Mouse (Mus musculus) adrenal gland, postnatal 25 days (tissue): ENCODE results near the gene Add3. TPM values are rescaled to one million over a fixed set of nuclear protein-coding genes. Genes with fewer than 3 reads are reported as not detected.

ENCODE experiments used
- DNase-seq: peaks from one replicate; pipeline ENCODE4 v3.0.0; 2021; ENCODE audit warnings: mixed read lengths
- total RNA-seq: library from RNA; stranded (reverse); gene quantifications from 2 replicates; pipeline ENCODE4 v1.2.3, GENCODE M21; 2021

Gene Add3
- total RNA-seq, 1 experiment from 2014 or later: 51.8 TPM

DNA sequence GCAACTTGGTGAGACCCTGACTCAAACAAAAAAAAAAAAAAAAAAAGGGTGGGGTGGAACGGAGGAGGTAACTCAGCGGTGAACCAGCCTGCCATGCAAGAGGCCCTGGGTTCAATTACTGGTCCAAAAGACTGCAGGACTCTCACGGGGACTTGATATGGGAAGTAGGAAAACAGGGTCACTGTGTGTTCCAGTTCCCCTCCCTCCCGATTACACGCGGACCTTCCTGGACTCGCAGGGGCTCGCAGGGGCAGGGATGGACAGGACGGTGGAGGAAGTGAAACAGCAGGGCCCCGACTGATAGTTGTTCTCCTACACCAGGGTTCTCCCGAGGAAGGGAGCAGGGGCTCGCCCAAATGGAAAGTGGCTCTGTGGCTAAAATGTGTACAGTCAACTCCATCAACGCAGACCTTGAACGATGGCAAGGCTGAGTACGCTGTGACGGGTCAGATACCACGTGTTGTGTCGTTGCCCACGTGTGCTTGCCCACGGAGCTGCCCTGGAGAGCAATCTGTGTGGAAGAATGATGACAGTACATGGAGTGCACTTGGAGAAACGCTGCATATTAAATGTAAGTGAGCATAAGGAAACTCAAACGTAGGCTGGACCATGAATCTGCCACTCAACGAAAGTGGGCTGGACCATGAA, 133.7 kb downstream of the Add3 start:
- no peak for DNase-seq

DNA sequence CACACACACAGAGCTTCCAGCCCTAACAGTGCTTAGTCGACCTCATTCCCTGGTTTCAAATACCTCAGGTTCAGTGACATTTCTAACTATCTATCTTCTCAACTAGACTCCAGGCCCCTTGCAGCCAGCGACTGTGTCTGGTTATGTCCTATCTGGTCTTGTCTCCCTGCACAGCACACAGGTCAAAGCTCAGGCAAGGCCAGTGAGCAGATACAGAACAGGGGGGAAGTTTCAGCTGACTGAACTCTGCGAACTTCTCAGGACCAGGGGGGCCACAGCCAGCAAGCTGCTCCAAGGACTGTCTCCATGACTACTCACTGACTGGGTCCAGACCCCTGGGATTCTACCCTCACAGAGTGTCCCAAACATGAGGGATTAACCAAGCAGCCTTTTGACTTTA, 135.0 kb downstream of the Add3 start:
- DNase-seq: no peak

DNA sequence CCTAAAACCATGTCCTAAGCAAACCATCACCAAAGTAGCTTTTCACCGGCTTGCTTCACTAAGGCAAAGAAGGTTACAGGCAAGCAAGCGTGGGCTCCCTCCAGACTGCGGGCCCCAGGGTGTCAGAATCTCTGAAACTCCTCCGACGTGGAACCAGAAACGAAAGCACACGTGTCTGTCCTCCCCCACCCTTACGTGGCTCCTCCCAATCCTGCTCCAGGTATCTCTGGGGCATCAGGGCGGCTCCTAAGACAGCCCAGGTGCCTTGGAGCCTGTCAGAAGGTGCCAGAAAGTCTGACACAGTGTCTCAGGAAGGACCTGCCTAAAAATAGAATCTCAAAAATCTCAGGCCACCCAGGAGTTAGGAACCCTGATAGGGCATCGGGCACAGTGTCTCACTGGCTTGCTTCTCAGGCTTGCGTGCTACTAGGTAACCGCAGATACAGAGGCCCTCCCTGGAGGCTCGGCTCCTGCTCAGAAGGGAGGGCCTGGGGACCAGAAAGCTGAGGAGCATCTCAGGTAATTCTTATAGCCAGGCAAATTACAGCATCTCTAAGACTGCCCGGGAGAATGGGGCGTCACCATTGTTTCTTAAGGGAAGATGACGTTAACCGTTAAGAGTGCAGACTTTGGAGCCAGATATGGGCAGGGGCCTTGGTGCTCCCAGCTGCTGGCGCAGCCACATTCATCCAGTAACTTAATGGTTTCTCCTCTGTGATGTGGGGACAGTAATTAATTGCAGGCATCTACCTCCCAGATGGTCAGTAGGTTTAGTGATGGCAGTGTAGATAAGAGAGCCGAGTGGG, 136.9 kb downstream of the Add3 start:
- no peak for DNase-seq

DNA sequence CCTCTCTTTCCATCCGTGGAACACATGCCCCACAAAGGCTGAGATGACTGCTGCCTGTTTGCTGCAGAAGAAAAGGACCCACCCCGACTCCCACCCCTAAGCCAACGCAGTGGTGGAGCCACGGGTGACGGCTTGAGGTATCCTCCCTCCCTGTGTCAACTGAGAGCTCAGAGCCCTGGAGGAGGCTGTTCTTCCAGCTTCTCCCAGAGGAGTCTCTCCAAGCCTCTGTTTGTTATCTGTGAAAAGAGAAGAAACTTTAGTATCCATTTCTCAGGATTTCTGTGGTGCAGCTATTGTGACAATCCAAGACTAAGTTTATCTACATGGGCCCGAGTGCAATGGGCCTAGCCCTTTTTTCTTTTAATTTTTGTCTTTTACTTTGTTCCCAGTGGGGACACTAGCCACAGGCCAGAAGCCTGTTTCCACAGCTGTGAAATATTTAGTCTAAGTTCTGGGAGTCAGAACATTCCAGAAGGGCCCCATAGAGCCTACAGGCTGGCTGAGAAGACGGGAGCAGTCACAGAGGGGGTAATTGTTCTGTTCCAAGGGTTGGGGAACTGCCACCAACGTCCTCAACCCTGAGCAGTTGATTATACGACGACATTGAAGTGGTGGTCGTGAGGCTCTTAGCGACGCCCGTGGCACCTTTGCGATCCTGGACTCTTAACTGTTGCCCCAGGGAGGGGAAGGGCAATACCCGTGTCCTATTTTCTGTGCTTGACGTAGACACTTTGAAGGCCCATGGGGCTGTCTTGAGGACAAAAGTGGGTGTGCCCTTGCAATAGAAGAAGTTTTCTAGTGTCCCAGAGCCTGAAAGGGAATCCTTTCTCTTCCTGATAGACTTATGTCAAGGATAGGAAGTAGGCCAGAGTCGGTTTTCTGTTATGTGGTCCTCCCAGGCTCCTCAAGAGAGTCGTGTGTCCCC, 138.5 kb downstream of the Add3 start:
- DNase-seq: no peak

DNA sequence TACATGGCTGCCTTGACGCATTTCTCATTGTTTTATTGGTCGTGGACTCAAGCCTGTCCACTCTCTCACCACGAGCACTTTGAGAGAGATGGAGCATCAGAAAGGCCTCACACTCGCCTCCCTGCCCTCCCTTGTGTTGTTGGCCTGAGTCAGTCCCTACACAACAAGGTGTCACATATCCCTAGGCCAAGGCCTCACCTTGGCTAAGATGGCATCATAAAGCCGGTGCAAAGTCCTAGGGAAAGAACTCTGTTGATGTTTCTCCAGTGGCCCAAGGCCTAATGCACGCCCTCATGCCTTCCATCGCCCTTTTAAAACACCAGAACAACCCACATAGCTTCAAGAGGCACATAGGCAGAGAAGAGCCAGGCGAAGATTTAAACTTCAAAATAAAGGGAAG, 140.0 kb downstream of the Add3 start:
- no peak for DNase-seq

DNA sequence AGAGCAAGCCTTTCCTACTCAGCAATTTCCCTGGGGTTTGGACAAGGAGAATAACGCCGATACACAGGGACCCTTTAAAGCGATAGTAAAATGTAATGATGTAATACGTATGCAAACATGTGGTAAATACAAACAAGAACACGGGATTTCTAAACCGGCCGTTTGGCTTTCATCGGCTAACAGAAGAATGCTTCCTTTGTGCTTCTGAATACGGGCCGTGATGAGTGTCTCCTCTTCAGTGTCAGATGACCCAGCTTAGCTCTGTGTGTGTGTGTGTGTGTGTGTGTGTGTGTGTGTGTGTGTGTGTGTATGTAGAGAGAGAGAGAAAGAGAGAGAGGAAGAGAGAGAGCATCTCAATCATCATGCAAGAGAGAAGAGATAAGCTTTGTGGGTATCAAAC, 142.3 kb downstream of the Add3 start:
- no peak for DNase-seq

DNA sequence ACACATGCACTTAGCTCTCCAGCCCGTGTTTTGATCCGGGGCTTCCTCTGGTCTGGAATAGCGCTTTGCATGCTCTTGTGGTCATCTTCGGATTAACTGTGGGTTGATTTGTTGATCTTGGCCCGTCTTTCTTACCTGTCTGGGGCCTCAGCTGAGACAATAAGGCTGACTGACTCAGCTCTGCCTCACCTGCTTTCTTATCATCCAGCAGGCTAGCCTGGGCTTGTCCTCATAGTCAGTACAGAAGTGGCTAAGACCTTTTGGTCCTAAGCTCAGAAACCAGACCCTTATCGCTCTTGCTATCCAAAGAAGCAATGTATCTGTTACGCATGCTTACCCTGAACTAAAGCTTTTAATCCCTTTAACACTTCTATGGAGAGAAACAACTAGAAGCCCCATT, 143.5 kb downstream of the Add3 start:
- DNase-seq: no peak

DNA sequence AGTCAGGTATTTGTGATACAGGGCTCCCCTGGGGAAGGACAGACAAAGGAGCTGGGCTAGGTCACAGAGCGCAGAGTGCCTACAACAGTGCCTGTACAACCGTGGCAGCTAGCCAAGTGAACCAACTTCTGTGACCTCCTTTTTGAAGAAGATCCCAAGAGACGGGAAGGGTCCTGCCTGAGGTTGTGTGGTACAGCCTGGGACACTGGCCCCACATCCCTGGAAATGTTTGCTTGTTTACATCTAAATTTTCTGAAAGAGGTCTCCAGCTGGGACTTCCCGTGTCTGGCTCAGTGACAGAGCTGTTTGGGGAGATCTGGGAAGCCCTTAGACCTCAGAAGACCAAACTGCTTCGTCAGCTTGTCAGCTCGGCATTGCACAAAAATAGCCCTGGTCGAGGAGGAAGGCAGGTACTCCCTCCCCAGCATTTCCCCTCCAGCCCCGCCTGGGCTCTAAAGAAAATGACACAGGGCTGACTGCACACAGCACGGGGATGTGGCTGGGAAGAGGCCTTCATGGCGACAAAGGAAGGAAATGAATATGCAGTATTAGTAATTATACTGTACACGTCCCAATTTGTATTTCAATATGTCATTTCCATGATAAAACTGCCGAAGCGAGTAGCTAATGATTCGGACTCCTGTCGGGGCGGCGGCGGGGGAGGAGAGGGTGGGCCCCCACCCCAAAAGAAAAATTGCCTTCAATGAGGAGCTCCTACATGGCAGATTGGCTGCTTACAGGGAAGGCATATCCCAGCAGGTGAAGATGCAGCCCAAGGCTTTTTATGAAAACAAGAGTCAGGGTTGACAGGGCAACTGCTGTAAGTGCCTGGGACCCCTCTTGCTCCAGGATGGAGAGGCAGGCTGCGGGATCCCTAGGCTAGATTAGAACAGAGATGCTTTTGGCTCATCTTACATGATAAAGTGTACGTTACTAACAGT, 144.3 kb downstream of the Add3 start:
- no peak for DNase-seq

DNA sequence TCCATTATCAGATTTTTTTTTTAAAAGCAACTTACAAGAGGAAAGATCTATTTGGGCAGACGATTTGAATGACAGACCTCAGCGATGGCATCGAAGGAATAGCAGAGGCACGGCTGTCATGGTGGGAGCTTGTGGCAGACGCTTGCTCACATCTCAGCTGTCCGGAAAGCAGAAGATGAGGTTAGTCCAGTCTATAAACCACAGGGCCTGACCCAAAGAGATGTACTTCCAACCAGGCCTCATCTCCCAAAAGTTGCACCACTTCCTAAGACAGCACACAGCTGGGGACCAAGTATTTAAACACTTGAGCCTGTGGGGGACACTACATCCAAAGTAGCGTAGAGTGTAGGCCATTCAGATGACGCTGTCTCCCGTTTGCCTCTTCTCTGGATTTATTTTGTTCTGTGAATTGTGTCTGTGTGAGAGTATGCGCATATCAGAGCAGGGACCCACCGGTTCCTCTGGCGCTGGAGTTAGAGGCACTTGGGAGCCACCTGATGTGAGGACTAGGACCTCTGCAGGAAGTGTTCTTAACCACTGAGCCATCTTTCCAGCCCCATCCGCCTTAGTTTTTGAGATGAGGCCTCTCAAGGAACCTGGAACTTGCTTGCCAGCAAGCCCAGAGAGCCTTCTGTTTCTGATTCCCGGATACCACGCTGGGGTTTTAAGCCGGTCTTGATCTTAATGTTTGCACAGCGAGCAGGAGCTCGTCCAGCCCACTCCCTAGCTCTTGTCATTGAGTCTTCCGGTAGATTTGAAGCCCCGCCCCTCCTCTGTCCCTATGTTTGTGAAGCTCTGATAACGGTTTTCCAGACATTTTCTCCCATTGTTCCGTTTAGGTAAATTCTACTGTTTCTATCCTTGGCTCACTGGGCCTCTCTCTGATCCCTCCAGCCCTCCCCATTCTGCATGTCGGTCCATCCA, 156.3 kb downstream of the Add3 start:
- DNase-seq: no peak

Other genes with a start within 250 kb of the Add3 start
- gene Xpnpep1, start 100.2 kb upstream of the Add3 start, total RNA-seq: 85.6 and 98.2 TPM in 2 replicates
- gene Mxi1, start 170.1 kb downstream of the Add3 start, total RNA-seq: 33.6 and 40.2 TPM in 2 replicates
- gene Gm10197, start 231.3 kb downstream of the Add3 start, total RNA-seq: not detected in 2 replicates